Mouse (Mus musculus) hematopoietic stem cell, adult 5-6 weeks (primary cell): ENCODE results near the gene Osbpl5. TPM values are rescaled to one million over a fixed set of nuclear protein-coding genes. Genes with fewer than 3 reads are reported as not detected.
A peak's percentile ranks its signal among the peaks of the same experiment; 100 is the strongest.
"Not testable (repeated sequence)": the region's sequence is repeated elsewhere in the genome, so short reads cannot be mapped to it uniquely, and the experiment has no call there.

Source experiments
- ATAC-seq, 2 experiments: fragments of 125-278 bp in 1 of 2; replicated peaks in 1 of 2; 2 replicates each; pipeline ENCODE4 v1.8.0; 2016 to 2017; ENCODE audit warnings: inconsistent platforms in 2 of 2, mild to moderate bottlenecking in 2 of 2, moderate number of reproducible peaks in 2 of 2, low read depth in 1 of 2, moderate TSS enrichment in 1 of 2; ENCODE audit not compliant: low FRiP score in 2 of 2, poor library complexity in 2 of 2, severe bottlenecking in 2 of 2, insufficient read depth in 1 of 2, low TSS enrichment in 1 of 2
- total RNA-seq: library from RNA; stranded (forward); fragments of 172-1452, 232-1000 nt; gene quantifications from 2 replicates; pipeline ENCODE4 v1.2.3, GENCODE M21; 2017

Gene Osbpl5
- total RNA-seq, 1 experiment from 2014 or later, result 28.2 TPM

GRCm38 (mm10) chr7:143685359-143686067 lies 71.3 kb downstream of the Osbpl5 start, which contains the start of gene Tnfrsf23:
Tnfrsf23 (minus strand) TSS chr7:143685872.
- peak; percentile 97 for ATAC-seq

GRCm38 (mm10) chr7:143684569-143684968 lies 72.2 kb downstream of the Osbpl5 start:
- not testable (repeated sequence) for ATAC-seq

DNA sequence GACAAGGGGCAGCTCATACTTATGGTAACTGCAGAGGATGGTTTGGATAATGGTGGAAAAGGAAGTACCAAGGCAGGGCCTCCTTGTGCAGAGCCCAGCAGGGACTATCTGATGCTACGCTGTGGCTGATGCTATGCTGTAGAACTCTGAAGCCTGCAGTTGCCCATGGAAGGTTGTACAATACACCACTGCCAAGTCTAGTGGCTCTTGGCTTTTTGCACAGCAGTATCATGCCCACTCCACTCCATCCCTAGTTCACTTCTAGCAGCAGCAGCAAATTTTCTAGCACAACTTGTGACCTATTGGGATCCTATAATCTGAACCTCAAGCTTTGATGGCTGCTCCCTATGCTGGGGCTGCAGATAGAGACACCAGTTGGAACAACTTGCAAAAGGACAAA lies 75.2 kb downstream of the Osbpl5 start:
- ATAC-seq, result no peak

GRCm38 (mm10) chr7:143680836-143681235 lies 75.9 kb downstream of the Osbpl5 start:
- not testable (repeated sequence) for ATAC-seq

GRCm38 (mm10) chr7:143679650-143680049 lies 77.1 kb downstream of the Osbpl5 start:
- not testable (repeated sequence) for ATAC-seq

GRCm38 (mm10) chr7:143666427-143667311 lies 90.1 kb downstream of the Osbpl5 start:
- peak; percentile 7 to 33; a peak in 1 of 4 replicates for ATAC-seq

DNA sequence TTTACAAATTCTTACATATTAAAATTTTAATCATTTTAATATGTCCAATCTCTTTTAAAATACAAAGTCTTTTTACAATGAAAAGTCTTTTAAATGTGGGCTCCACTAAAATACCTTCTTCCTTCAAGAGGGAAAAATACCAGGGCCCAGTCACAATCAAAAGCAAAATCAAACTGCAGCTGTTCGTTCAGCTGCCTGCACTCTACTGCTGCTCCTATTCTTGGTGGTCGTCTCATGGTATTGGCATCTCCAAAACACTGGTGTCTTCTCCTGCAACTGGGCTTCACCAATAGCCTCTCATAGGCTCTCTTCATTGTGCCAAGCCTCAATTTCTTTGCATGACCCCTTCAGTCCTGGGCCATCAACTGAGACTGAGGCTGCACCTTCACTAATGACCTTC lies 93.3 kb downstream of the Osbpl5 start:
- no peak for ATAC-seq

- ATAC-seq, result no peak
Observed at GRCm38 (mm10) chr7:143660797-143661196, 96.0 kb downstream of the Osbpl5 start.

DNA sequence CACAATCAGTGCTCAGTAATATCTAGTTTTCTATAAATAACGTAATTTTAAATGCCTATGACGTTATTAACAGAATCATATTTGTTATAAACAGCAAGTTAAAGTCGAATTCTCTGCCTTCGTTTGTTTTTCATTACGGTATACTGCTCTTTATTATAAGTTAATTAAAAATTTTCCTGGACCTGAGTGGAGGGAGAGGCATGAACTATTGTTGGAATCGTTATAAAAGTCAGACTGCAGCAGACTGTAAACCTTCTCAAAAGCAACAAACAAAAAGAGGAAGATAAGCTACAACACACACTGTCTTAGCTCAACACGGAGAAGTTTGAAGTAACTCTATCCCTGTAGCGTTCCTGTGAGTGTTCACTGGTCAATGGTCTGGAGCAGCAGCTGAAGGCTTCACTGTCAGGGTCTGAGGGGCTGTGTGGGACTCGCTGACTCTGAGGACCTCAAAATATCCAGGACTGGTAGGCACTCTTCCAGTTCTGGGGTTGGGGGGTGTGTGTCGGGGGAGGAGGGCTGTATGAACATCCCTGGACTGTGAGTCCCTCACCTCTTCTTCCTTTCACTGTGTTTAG lies 106.9 kb downstream of the Osbpl5 start:
- peak in 1 of 2 experiments; percentile 22; a peak in 1 of 4 replicates for ATAC-seq

DNA sequence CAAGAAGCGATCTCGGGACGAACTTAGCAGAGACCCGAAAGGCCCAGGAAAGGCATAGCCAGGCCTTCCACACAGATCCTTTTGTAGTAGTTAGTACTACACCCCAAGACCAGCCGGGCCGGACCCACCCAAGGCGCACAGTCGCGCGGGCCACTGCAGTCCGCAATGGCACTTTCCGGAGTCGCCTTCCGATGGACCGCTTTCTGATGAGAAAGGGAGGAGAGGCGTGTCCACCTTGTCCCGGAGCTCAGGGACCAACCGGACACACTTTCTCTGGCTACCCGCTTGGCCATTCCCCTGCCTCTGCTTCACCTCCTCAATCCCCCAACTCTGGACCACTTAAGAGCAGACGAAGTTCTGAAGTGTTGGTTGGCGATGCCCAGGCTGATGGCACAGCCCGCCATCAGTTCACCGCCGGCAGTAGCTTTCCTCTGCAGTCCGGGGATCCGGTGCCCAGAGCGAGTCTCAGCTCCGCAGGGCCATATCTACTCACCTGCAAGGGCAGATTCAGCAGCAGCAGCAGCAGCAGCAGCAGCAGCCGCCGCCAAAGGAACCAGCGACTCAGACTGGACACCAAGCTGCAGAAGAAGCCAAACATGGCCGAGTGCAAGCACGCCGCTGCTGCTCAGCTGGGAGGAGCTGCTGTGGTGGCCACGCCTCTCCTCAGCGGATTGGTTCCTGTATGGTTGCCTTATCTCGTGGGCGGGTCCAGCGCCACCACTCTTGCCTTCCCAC lies 107.6 kb downstream of the Osbpl5 start, which contains the start of gene Tnfrsf22:
Gene Tnfrsf22, minus strand, starts transcription at position 628 of the 735 bp plus-strand sequence.
- peak; percentile 99 to 100 for ATAC-seq

- ATAC-seq, result not testable (repeated sequence)
Observed at GRCm38 (mm10) chr7:143643949-143644348, 112.8 kb downstream of the Osbpl5 start.

Other genes with a start within 250 kb of the Osbpl5 start
- gene Nap1l4, start 207.9 kb downstream of the Osbpl5 start, total RNA-seq, result 151 and 212 TPM in 2 replicates
- 57.2 and 77.7 TPM in 2 replicates for gene Cars, start 156.9 kb downstream of the Osbpl5 start, total RNA-seq
- 21.4 and 26.1 TPM in 2 replicates for gene Tnfrsf26, start 128.3 kb downstream of the Osbpl5 start, total RNA-seq
- gene Tnfrsf22, start 107.3 kb downstream of the Osbpl5 start, total RNA-seq, result 3.8 and 4.3 TPM in 2 replicates
- gene Tnfrsf23, start 71.1 kb downstream of the Osbpl5 start, total RNA-seq, result 0.10 and 1.1 TPM in 2 replicates
- not detected in 2 replicates for gene Mrgprg, start 10.0 kb upstream of the Osbpl5 start, total RNA-seq
- 0.81 and 1.3 TPM in 2 replicates for gene Mrgpre, start 27.5 kb upstream of the Osbpl5 start, total RNA-seq
- gene Nadsyn1, start 65.9 kb upstream of the Osbpl5 start, total RNA-seq, result 8.1 and 8.9 TPM in 2 replicates
- 10.4 and 13.5 TPM in 2 replicates for gene Dhcr7, start 66.2 kb upstream of the Osbpl5 start, total RNA-seq
- not detected in 2 replicates for gene Gm498, start 109.9 kb upstream of the Osbpl5 start, total RNA-seq
- not detected in 2 replicates for gene Shank2, start 244.9 kb upstream of the Osbpl5 start, total RNA-seq